Mouse (Mus musculus): Measurements from ENCODE around the gene Ltbp3. TPM values are rescaled to one million over a fixed set of nuclear protein-coding genes. Genes with fewer than 3 reads are reported as not detected.

Gene Ltbp3
- total and polyA plus RNA-seq, 3 experiments: 174 to 737 (median 246) TPM

DNA sequence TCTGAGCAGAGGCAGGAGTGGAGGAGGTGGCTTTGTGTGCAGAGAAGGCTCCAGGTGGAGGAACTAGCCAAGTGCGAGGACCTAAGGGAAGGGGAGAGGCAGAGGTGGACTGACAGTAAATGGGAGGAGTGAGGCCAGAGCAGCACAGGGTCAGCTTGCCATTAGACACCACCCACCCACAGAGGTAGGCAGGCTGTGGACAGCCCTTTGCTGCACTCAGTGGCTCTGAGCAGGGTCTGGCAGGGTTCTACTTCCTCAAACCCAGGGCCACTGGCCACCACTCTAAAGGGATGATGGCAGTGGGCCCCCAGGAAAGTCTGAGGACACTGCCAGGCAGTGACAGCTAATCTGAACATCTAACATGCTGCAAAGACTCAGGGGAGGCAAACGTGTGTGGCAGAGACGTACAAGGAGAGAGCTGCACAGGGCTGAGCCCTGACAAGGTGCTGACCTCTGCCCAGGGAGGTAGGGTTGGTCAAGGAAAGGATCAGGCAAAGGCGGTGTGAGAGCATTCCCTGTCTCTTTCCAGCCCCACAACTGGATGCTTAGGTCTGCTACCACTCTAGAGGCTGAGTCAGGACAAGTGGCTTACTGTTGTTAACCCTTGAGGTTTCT, 16.7 kb upstream of the Ltbp3 start:
- no peak for DNase-seq

GRCm38 (mm10) chr19:5724549-5724941, 16.2 kb upstream of the Ltbp3 start:
- peak; percentile 92 for DNase-seq

DNA sequence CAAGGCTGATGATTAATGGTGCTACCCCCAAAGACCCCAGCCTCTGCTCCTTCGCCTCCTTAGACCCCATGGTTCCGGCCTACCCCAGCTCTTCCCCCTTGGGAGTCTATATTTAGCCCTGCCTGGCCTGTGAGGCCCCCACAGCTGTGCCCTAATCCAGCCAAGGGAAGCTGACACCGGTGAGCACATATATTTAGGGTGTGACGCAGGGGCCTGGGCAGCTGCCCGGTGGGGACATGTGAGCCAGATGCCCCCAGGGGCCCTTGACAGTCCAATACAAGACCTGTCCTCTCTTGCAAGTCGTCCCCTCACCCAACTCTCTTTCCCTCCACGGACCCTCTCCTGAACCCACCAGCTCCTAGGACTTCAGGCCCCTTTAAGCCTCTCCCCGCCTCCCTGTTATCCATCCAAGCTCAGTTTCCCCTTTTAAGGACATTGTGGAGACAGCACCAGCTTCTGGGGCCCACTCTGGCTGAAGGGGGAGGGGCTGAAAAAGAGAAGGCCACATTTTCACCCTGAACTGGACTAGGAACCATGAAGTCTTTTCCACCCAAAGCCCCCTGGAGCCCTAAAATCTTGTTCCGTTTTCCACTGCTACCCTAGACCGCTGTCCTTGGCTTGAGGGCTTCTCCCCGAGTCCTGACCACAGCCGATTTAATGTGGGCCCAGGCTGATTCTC, 15.5 kb upstream of the Ltbp3 start:
- DNase-seq: peak; percentile 59

- DNase-seq: peak; percentile 88
These were observed 14.8 kb upstream of the Ltbp3 start, which contains the start of gene Ehbp1l1 for GRCm38 (mm10) chr19:5725767-5726515. Ehbp1l1 (minus strand) TSS chr19:5726317.

- no peak for DNase-seq
These were observed 13.6 kb upstream of the Ltbp3 start for GRCm38 (mm10) chr19:5726961-5727578.

GRCm38 (mm10) chr19:5727701-5728100, 13.0 kb upstream of the Ltbp3 start:
- DNase-seq: peak; percentile 90

- peak; percentile 70 for DNase-seq
These were observed 11.9 kb upstream of the Ltbp3 start for GRCm38 (mm10) chr19:5728631-5729443.

DNA sequence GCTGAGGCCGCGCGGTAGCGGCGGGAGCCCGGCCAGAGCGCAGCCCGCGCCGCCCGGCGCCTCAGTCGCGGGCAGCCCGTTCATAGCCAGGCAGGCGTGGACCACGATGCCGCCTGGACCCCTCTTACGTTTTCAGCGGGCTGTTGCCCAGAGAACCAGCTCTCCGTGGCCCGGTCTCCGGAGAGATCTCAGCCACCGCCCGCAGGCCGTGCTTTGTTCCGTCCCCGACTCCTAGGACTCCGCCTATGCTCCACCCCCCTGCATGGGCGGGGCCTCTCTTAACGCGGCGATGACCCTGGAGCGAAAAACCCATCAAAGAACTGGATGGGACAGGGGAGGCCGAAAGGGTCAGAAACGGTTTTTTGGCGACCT, 11.3 kb upstream of the Ltbp3 start, which contains the start of gene Fam89b:
Gene Fam89b (minus strand): TSS at position 210 of the 372 bp plus-strand sequence.
- DNase-seq: peak; percentile 94

DNA sequence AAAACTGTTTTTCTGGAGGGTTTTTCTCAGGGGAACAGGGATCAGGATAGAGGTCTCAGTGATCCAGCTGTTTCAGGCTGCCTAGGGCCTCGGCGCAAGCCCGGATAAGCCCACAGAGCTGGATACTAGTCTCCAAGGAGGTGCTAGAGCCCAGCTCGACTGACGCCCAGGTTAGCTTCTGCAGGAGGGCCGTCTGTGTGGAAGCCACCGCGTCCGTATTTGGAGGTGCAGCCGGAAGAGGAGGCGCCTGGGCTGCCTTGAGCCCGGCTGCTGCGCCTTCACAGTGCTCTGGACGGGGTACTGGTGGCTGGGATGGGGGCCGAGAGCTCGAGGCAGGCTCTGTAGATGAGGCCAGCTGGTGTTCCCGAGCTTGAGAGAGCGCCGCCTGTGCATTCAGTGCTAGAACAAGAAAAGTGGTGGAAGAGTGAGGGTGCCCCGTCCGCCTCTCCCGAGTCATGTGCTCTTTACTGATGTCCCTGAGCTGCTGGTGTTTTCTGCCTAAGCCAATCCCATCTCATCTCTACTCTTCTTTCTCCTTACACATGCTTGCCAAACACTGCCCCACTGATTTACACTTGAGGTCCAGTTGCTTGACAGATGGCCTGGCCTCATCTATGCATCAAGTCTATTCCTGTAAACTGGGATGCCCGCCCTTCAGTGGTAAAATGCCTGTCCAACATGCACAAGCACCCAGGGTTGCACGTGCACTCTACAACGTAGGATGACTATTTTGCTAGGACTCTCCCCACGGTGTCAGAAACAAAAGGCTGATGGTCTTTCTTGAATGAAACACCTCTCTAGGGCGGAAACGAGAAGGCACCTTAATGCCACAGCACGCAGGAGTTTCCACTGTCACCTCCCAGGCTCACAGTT, 10.2 kb upstream of the Ltbp3 start:
- DNase-seq: no peak

GRCm38 (mm10) chr19:5731264-5731978, 9.3 kb upstream of the Ltbp3 start:
- DNase-seq: peak; percentile 95

DNA sequence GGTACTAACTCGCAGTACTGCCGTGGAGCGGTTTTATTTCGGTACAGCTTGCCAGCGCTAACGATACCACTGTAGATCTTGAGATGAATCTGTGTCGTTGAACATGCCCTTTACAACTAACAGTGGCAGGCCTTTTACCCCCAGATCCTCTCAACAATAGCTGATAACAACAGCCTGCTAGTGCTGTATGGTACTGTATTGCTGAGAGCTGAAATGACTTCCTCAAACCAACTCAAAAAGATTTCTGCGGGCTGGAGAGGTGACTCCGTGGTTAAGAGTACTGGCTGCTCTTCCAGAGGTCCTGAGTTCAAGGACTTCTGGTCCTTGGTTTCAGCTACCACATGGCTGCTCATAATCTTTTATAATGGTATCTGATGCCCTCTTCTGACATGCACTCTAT, 6.4 kb upstream of the Ltbp3 start:
- no peak for DNase-seq

GRCm38 (mm10) chr19:5739446-5739845, 1.3 kb upstream of the Ltbp3 start:
- no peak for DNase-seq

GRCm38 (mm10) chr19:5741641-5742240, 1.0 kb downstream of the Ltbp3 start:
- peak; percentile 90 for DNase-seq

DNA sequence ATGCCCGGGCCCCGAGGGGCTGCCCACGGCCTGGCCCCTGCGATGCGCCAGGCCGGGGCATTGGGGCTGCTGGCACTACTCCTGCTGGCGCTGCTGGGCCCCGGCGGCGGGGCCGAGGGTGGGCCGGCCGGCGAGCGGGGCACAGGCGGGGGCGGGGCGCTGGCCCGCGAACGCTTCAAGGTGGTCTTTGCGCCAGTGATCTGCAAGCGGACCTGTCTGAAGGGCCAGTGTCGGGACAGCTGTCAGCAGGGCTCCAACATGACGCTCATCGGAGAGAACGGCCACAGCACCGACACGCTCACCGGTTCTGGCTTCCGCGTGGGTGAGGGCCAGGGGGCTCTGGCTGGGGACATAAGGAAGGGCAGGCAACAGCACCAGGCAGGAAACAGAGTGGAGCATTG, 1.5 kb downstream of the Ltbp3 start:
- peak; percentile 74 for DNase-seq

DNA sequence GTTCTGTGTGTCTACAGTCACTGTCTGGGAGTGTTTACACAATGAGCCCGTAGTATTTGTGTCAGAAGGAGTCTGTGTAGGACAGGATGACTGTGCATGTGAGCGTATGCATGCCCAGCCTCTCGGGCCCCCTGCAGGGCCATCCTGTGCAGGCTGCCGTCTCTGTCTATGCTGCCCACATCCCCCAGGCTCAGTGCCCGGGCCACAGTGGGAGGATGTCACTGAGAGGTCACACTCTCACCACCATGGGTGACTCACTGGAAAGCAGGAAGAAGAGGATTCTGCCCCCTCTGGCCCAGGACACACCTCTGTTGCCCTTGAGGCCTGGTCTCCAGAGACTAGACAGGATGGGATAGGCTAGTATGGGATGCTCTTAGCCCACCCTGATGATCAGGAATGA, 2.9 kb downstream of the Ltbp3 start:
- peak; percentile 82 for DNase-seq

GRCm38 (mm10) chr19:5745756-5746710, 5.3 kb downstream of the Ltbp3 start:
- DNase-seq: peak; percentile 88

- no peak for DNase-seq
These were observed 6.2 kb downstream of the Ltbp3 start for GRCm38 (mm10) chr19:5746907-5747363.

- DNase-seq: peak; percentile 88
These were observed 8.8 kb downstream of the Ltbp3 start for GRCm38 (mm10) chr19:5749476-5749875.

All from adrenal gland, adult 2 months (tissue).